Mouse (Mus musculus) embryo, embryonic 9.5 days (tissue): ENCODE results near the gene Cdcp2.

Experiments
- DNase-seq: peaks from one replicate; pipeline ENCODE4 v3.0.0-alpha.2; 2017; ENCODE audit errors: extremely low spot score

Gene Cdcp2

GRCm38 (mm10) chr4:107130534-107130933, 33.8 kb downstream of the Cdcp2 start:
- DNase-seq: peak; percentile 27

GRCm38 (mm10) chr4:107134891-107135290, 38.2 kb downstream of the Cdcp2 start:
- DNase-seq: no peak

GRCm38 (mm10) chr4:107135663-107136062, 39.0 kb downstream of the Cdcp2 start:
- DNase-seq: no peak

GRCm38 (mm10) chr4:107136531-107136930, 39.8 kb downstream of the Cdcp2 start:
- no peak for DNase-seq

GRCm38 (mm10) chr4:107138948-107139835, 42.5 kb downstream of the Cdcp2 start:
- no peak for DNase-seq

GRCm38 (mm10) chr4:107139836-107140631, 43.3 kb downstream of the Cdcp2 start:
- peak; percentile 58 for DNase-seq

GRCm38 (mm10) chr4:107143511-107143910, 46.8 kb downstream of the Cdcp2 start:
- DNase-seq: no peak

GRCm38 (mm10) chr4:107150991-107151390, 54.3 kb downstream of the Cdcp2 start:
- DNase-seq: no peak

GRCm38 (mm10) chr4:107152571-107152970, 55.9 kb downstream of the Cdcp2 start:
- DNase-seq: no peak

GRCm38 (mm10) chr4:107156983-107157401, 60.3 kb downstream of the Cdcp2 start:
- no peak for DNase-seq

- DNase-seq: no peak
These were observed 62.6 kb downstream of the Cdcp2 start for GRCm38 (mm10) chr4:107159166-107159773.

- no peak for DNase-seq
These were observed 63.5 kb downstream of the Cdcp2 start for GRCm38 (mm10) chr4:107160181-107160580.
